Mouse (Mus musculus) testis, adult 2 months (tissue): ENCODE data around the gene Mpeg1.

ENCODE experiments used
- CTCF ChIP-seq: fragments of 200-500 bp; IDR thresholded peaks from 2 replicates; pipeline ENCODE4 v1.5.1; 2012; ENCODE audit warnings: low read depth, mild to moderate bottlenecking, inconsistent platforms, low read length, moderate library complexity; ENCODE audit not compliant: control insufficient read depth, insufficient read depth, insufficient replicate concordance
- POLR2A ChIP-seq: fragments of 200-500 bp; IDR thresholded peaks from 2 replicates; pipeline ENCODE4 v1.6.1; 2012; ENCODE audit warnings: low read depth, mild to moderate bottlenecking, inconsistent platforms, low read length, moderate library complexity; ENCODE audit not compliant: control insufficient read depth

GRCm38 (mm10) chr19:12473201-12473641 is 12.6 kb downstream of the Mpeg1 start:
- TF ChIP-seq CTCF (no peak), POLR2A (no peak)
